Mouse (Mus musculus) erythroblast, adult 5-6 weeks (primary cell): Measurements from ENCODE around the gene Rin1. TPM values are rescaled to one million over a fixed set of nuclear protein-coding genes. Genes with fewer than 3 reads are reported as not detected.

ENCODE experiments used
- ATAC-seq: replicated peaks from 2 replicates; pipeline ENCODE4 v1.8.0; 2016; ENCODE audit warnings: moderate number of reproducible peaks, mild to moderate bottlenecking, moderate TSS enrichment, inconsistent platforms; ENCODE audit not compliant: poor library complexity, low FRiP score, severe bottlenecking
- total RNA-seq, 2 experiments: library from RNA; stranded (forward) in 1 of 2; stranded (reverse) in 1 of 2; fragments of 150-400 nt in 1 of 2; fragments of 200-764, 138-1000 nt in 1 of 2; gene quantifications; 2 replicates each; pipeline versions ENCODE4 v1.2.3 to v1.2.4; 2015 to 2017; ENCODE audit warnings: low replicate concordance in 2 of 2

Gene Rin1
- total RNA-seq, 2 experiments from 2014 or later = 0.09 TPM; not detected in 1

- ATAC-seq = peak; percentile 85
These were observed 9.3 kb upstream of the Rin1 start, which contains the start of gene Brms1 for GRCm38 (mm10) chr19:5040862-5041523. Gene Brms1, plus strand, starts transcription at chr19:5041354.

DNA sequence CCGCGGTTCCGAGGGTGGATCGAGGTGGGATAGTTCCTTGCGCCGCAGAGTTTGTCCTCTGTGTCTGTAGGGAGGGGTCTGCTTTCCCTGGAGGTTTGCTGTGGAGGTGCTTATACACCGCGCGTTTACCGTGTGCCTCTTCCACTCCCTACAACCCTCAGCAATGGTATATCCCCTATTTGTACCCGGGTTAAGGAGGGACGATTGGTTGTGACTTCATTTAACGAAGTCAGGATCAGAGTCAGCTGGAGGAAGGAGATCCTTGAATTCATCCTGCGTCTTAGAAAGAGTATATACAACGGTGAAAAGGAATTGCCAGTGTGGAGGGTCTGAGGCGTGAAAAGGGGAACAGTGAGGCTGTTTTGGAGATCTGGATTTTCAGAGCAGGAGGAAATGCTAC is 8.7 kb upstream of the Rin1 start:
- ATAC-seq = peak; percentile 20

GRCm38 (mm10) chr19:5045531-5045930 is 4.8 kb upstream of the Rin1 start:
- no peak for ATAC-seq

DNA sequence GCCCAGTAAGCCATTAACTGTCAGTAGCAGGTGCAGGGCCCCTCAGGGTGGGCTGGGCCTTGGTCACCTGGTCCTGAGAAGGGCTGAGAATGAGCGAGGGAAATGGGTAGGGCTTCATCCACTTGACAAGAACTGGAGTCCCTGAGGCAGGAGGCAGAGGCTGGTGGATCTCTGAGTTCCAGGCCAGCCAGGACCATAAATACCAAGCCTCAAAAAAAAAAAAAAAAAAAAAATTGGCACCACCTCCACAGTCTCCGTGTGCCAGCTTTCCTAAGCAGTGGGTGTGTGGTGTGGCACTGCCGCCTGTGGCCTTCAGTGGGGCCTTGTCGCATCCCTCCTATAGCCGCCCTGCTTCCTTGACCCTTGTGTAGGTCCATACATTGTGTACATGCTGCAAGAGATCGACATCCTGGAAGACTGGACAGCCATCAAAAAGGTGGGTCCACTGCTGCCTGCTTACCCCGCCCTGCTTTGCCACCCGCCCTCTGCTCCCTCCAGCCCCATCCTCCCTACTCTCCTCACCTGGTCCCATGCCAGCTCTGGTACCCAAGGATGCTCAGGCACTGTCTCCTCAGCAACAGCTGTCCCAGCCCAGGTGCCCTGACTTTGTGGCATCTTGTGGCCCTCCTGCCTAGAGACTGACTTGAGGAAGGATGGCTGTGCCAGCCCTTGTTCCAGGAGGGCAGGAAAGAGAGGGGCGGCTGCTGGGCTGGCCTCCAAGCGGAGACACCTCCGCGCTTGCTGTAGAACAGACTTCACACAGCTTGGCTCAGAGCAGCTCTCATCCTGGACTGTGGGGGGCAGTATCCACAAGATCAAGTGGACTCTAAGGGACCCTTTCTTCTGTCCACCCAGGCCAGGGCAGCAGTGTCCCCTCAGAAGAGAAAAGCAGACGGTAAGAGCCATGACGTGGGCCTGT is 1.9 kb upstream of the Rin1 start:
- ATAC-seq = no peak

GRCm38 (mm10) chr19:5049325-5049724 is 956 bp upstream of the Rin1 start:
- ATAC-seq = no peak

DNA sequence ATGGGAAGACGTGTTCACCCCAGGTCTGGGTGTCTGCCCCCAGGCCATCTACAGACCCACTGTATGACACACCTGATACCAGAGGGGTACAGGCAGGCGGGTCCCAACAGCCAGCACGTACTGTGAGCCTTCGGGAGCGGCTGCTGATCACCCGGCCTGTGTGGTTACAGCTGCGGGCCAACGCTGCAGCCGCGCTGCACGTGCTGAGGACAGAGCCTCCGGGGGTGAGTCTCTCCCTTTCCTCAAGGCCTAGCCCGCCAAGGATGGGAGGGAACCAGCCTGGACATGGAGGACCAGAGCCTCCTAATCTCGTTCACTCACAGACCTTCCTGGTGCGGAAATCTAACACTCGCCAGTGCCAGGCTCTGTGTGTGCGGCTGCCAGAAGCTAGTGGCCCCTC is 750 bp downstream of the Rin1 start:
- no peak for ATAC-seq

- ATAC-seq = no peak
These were observed 1.2 kb downstream of the Rin1 start for GRCm38 (mm10) chr19:5051515-5051914.

- no peak for ATAC-seq
These were observed 2.0 kb downstream of the Rin1 start for GRCm38 (mm10) chr19:5052166-5052822.

DNA sequence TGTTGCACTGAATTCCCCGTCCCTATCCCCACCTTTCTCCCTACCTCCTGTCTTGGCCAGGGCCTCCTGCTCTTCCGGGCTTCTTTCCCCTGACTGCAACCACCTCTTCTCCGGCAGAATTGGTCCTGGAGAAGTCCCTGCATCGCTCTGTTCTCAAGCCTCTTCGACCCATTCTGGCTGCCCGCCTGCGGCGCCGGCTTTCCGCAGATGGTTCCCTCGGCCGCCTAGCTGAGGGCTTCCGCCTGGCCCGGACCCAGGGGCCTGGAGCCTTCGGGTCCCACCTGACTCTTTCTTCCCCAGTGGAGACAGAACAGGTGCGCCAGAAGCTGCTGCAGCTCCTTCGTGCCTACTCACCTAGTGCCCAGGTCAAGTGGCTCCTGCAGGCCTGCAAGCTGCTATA is 2.6 kb downstream of the Rin1 start:
- no peak for ATAC-seq

- ATAC-seq = 0 out of 2 replicates have a peak, but pooled peaks have one; percentile 57
These were observed 3.6 kb downstream of the Rin1 start for GRCm38 (mm10) chr19:5053909-5054308.

DNA sequence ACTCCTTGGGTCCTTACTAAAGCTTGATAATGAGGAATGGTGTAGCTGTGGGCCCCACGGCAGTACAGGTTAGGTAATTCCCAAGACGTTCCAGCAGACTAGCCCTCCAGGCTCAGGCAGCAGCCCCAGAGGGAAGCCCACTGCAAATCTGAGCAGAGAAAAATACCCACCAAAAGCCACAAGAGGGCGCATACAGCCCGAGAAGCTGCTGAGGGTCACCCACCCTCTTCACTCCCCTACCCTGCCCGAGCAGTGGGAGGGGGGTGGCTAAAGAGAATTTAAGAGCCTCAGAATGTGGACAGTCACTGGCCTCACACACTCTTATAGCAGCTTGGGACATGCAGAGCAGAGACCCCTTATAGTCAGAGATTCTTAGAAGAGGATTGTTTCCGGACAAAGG is 6.0 kb downstream of the Rin1 start:
- ATAC-seq = 0 out of 2 replicates have a peak, but pooled peaks have one; percentile 34

- no peak for ATAC-seq
These were observed 7.8 kb downstream of the Rin1 start for GRCm38 (mm10) chr19:5057876-5058775.

DNA sequence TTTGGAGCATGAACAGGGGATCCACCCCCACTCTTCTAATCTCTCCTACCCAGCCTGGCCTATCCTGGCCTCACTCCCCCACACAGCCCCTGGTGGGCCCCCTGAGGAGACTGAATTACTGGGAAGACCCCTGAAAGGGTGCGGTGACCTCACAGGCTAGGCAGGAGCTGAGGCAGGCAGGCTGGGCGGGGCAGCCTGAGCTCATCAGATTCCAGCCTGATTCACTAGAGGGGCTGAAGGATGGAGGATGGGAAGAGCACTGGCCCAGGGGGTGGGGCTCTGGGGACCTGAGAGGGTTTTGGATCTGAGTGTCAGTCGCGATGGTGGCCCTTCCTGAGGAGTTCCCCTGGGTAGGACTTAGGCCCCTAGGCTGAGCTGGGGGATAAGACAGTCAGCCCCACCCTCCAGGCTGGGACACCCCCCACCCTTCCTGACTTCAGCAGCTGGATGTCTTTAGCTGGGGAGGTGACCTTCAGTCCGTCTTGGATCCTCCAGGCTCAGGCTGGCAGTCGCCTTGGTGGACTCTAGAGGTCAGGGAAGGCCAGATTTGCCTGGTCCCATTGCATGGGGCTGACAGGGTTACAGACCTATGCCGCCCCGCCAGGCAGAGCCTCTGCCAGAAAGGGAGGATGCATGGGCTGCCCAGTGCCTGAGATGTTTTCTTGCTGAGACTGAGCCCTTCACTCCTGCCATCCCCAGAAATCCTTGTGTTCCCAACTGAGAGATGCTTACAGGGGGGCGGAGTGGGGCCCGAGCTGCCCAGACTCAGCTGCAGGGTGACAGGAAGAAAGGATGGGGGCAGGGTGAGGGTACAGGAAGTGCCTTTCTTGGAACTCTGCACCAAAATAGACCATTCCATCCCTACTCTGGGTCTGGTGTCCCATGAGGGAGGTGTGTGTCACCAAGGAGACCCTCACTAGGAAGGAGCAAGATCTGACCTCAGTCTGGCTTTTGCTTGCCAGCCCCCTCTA is 8.8 kb downstream of the Rin1 start:
- ATAC-seq = no peak

DNA sequence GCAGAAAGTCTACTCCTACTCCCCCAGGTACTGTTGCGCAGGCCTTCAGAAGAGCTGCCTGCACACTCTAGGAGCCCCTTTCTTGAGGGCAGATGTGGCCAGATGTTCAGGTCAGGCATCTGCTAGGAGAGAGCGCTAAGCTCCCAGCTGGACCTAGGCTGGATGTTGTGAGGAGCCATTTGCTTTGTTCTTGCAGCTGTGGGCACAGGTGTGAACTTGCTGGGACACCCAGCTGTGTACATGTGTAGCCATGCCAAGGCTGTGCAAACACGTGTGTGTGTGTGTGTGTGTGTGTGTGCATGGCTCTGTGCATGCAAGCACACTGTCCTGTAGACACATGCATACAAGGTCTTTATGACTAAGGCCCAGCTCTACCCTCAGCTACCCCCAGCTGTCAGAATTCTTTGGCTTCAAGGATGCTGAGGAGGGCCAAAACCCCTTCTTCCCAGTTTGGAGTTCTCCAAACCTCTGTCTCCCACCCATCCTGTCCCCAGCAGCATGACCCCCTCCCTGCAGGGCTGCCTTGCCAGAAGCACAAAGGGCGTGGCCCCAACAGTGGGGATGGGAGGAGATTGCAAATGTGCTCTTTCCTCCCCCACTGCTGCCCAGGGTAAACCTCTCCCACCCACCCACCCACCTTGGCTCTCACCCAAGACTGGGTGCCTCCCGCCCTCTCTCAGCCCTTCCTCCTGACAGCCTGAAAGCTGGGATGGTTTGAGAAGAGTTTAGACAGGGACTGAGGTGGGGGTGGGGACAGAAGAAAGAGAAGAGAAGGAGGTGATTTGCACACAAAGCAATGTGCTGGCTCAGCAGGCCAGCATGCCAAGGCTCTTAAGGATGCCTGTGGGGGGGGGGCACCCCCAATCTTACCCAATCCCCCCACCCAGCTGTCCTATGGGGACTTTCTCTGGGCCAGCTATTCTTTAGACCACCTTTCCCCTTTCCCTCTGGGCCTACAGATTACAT is 10.4 kb downstream of the Rin1 start:
- no peak for ATAC-seq

- ATAC-seq = no peak
These were observed 11.8 kb downstream of the Rin1 start for GRCm38 (mm10) chr19:5062041-5062440.

DNA sequence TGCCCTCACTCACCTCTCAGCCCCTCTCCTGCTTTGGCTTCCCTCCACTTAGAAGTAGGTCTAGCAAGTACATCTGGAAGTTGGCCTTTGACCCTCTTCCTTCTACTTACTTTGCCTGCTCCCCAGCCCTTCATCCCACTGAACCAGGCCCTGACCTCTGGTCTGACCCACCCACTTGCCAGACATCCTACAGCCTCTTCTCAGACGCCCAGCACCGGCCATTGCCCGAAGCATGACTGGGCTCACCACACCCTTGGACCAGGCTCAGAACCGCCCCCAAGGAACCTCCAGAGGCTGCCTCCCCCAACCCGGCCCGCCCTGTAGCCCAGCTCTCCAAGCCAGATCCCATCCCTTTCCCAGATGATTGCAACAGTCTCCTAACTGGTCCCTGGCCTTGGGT is 12.2 kb downstream of the Rin1 start:
- no peak for ATAC-seq

- ATAC-seq = no peak
These were observed 14.8 kb downstream of the Rin1 start for GRCm38 (mm10) chr19:5065104-5065503.
